Mouse (Mus musculus): ENCODE measurements at regions not wholly inside any gene's neighbourhood (a gene's known extent, or its start where the extent isn't known, plus 50 kb on each side); places are given as distances from the start of the nearest gene placed in this dataset.

GRCm38 (mm10) chr13:44097141-44097540 lies 312.6 kb downstream of the Cd83 start:
- 83% methylated on average over 2 of the region's 2 CpGs for WGBS
- Histone ChIP-seq H3K4me1 (peaks cover 12% of the 10 kb centered on the region), H3K9ac (no peak overlapping the region), H3K27me3 (peaks cover 6% of the 10 kb centered on the region), H3K9me3 (replicated peaks) (no peaks in the 10 kb centered on the region), H3K36me3 (no peaks in the 10 kb centered on the region), H3K4me2 (replicated peaks) (no peak overlapping the region), H3K4me3 (replicated peaks) (no peak overlapping the region), H3K27ac (replicated peaks) (no peak overlapping the region)
- no peak for ATAC-seq (ENCODE audit: insufficient number of reproducible peaks, low FRiP score, low TSS enrichment, low read depth)

- no peaks in the 10 kb centered on the region for H3K9me3 ChIP-seq (replicated peaks)
- no peak overlapping the region for H3K27ac ChIP-seq (replicated peaks)
- no peak overlapping the region for H3K9ac ChIP-seq
- no peak for ATAC-seq (ENCODE audit: insufficient number of reproducible peaks, low FRiP score, low TSS enrichment, low read depth)
- peaks cover 12% of the 10 kb centered on the region for H3K4me1 ChIP-seq
- no peak overlapping the region for H3K4me2 ChIP-seq (replicated peaks)
- H3K27me3 ChIP-seq: peaks cover 6% of the 10 kb centered on the region
- no peak overlapping the region for H3K4me3 ChIP-seq (replicated peaks)
- 51% methylated on average over 9 of the region's 9 CpGs for whole genome bisulfite sequencing
- no peaks in the 10 kb centered on the region for H3K36me3 ChIP-seq
These were observed 314.9 kb downstream of the Cd83 start for GRCm38 (mm10) chr13:44099511-44099910.

- H3K27me3 ChIP-seq: peaks cover 6% of the 10 kb centered on the region
- ATAC-seq (ENCODE audit: insufficient number of reproducible peaks, low FRiP score, low TSS enrichment, low read depth): no peak
- H3K4me3 ChIP-seq (replicated peaks): peak overlapping the region; percentile 13
- no peaks in the 10 kb centered on the region for H3K36me3 ChIP-seq
- 29% methylated on average over 21 of the region's 21 CpGs for WGBS
- no peak overlapping the region for H3K27ac ChIP-seq (replicated peaks)
- H3K9me3 ChIP-seq (replicated peaks): no peaks in the 10 kb centered on the region
- peak overlapping the region; percentile 17; the same call in 1 of the 2 replicates for H3K4me2 ChIP-seq (replicated peaks)
- no peak overlapping the region for H3K9ac ChIP-seq
- peaks cover 12% of the 10 kb centered on the region for H3K4me1 ChIP-seq
These were observed 315.8 kb downstream of the Cd83 start for GRCm38 (mm10) chr13:44100125-44101067.

GRCm38 (mm10) chr13:44101161-44101560 lies 316.6 kb downstream of the Cd83 start:
- Histone ChIP-seq H3K36me3 (no peaks in the 10 kb centered on the region), H3K4me2 (replicated peaks) (peak overlapping the region; percentile 17; the same call in 1 of the 2 replicates), H3K9ac (no peak overlapping the region), H3K4me3 (replicated peaks) (no peak overlapping the region; the same call in 1 of the 2 replicates), H3K9me3 (replicated peaks) (no peaks in the 10 kb centered on the region), H3K27ac (replicated peaks) (no peak overlapping the region), H3K27me3 (peaks cover 6% of the 10 kb centered on the region), H3K4me1 (peaks cover 12% of the 10 kb centered on the region)
- ATAC-seq (ENCODE audit: insufficient number of reproducible peaks, low FRiP score, low TSS enrichment, low read depth): no peak
- WGBS: 21% methylated on average over 6 of the region's 6 CpGs

- peaks cover 12% of the 10 kb centered on the region for H3K4me1 ChIP-seq
- no peak overlapping the region for H3K4me2 ChIP-seq (replicated peaks)
- peaks cover 6% of the 10 kb centered on the region for H3K27me3 ChIP-seq
- no peak overlapping the region for H3K9ac ChIP-seq
- no peak overlapping the region for H3K27ac ChIP-seq (replicated peaks)
- ATAC-seq (ENCODE audit: insufficient number of reproducible peaks, low FRiP score, low TSS enrichment, low read depth): no peak
- H3K9me3 ChIP-seq (replicated peaks): no peaks in the 10 kb centered on the region
- 78% methylated on average over 6 of the region's 6 CpGs for WGBS
- no peak overlapping the region for H3K4me3 ChIP-seq (replicated peaks)
- no peaks in the 10 kb centered on the region for H3K36me3 ChIP-seq
These were observed 317.2 kb downstream of the Cd83 start for GRCm38 (mm10) chr13:44101806-44102205.

- Histone ChIP-seq H3K27ac (replicated peaks) (no peak overlapping the region), H3K36me3 (no peaks in the 10 kb centered on the region), H3K9ac (no peak overlapping the region), H3K4me3 (replicated peaks) (no peak overlapping the region), H3K4me1 (peaks cover 12% of the 10 kb centered on the region), H3K9me3 (replicated peaks) (no peaks in the 10 kb centered on the region), H3K4me2 (replicated peaks) (no peak overlapping the region), H3K27me3 (peaks cover 6% of the 10 kb centered on the region)
- ATAC-seq (ENCODE audit: insufficient number of reproducible peaks, low FRiP score, low TSS enrichment, low read depth): no peak
- 82% methylated on average over 4 of the region's 4 CpGs for WGBS
These were observed 317.7 kb downstream of the Cd83 start for GRCm38 (mm10) chr13:44102257-44102656.

GRCm38 (mm10) chr13:44103340-44103739 lies 318.8 kb downstream of the Cd83 start:
- H3K27ac ChIP-seq (replicated peaks): no peak overlapping the region
- no peak overlapping the region for H3K9ac ChIP-seq
- H3K4me2 ChIP-seq (replicated peaks): no peak overlapping the region
- 91% methylated on average over 7 of the region's 7 CpGs for WGBS
- H3K36me3 ChIP-seq: no peaks in the 10 kb centered on the region
- H3K27me3 ChIP-seq: peaks cover 6% of the 10 kb centered on the region
- peaks cover 14% of the 10 kb centered on the region for H3K4me1 ChIP-seq
- H3K9me3 ChIP-seq (replicated peaks): no peaks in the 10 kb centered on the region
- no peak for ATAC-seq (ENCODE audit: insufficient number of reproducible peaks, low FRiP score, low TSS enrichment, low read depth)
- H3K4me3 ChIP-seq (replicated peaks): no peak overlapping the region

- Histone ChIP-seq H3K4me2 (replicated peaks) (no peak overlapping the region), H3K27ac (replicated peaks) (no peak overlapping the region), H3K9ac (no peak overlapping the region), H3K36me3 (no peaks in the 10 kb centered on the region), H3K4me1 (peaks cover 21% of the 10 kb centered on the region), H3K27me3 (peaks cover 6% of the 10 kb centered on the region), H3K9me3 (replicated peaks) (no peaks in the 10 kb centered on the region), H3K4me3 (replicated peaks) (no peak overlapping the region)
- WGBS: 45% methylated on average over 5 of the region's 5 CpGs
- ATAC-seq (ENCODE audit: insufficient number of reproducible peaks, low FRiP score, low TSS enrichment, low read depth): no peak
These were observed 320.6 kb downstream of the Cd83 start for GRCm38 (mm10) chr13:44105161-44105560.

GRCm38 (mm10) chr13:44108695-44109094 lies 324.1 kb downstream of the Cd83 start:
- Histone ChIP-seq H3K27me3 (peaks cover 3% of the 10 kb centered on the region; the same call in 1 of the 2 replicates), H3K9ac (no peak overlapping the region), H3K9me3 (replicated peaks) (no peaks in the 10 kb centered on the region), H3K36me3 (no peaks in the 10 kb centered on the region), H3K27ac (replicated peaks) (no peak overlapping the region), H3K4me3 (replicated peaks) (no peak overlapping the region), H3K4me2 (replicated peaks) (no peak overlapping the region), H3K4me1 (peaks cover 13% of the 10 kb centered on the region)
- no peak for ATAC-seq (ENCODE audit: insufficient number of reproducible peaks, low FRiP score, low TSS enrichment, low read depth)
- WGBS: 55% methylated on average over 11 of the region's 11 CpGs

GRCm38 (mm10) chr13:44113043-44113442 lies 328.5 kb downstream of the Cd83 start:
- Histone ChIP-seq H3K9me3 (replicated peaks) (no peaks in the 10 kb centered on the region), H3K4me2 (replicated peaks) (no peak overlapping the region), H3K9ac (no peak overlapping the region), H3K27me3 (peaks cover 3% of the 10 kb centered on the region; the same call in 1 of the 2 replicates), H3K4me1 (peaks cover 13% of the 10 kb centered on the region), H3K27ac (replicated peaks) (no peak overlapping the region), H3K4me3 (replicated peaks) (no peak overlapping the region), H3K36me3 (no peaks in the 10 kb centered on the region)
- 86% methylated on average over 5 of the region's 5 CpGs for WGBS
- no peak for ATAC-seq (ENCODE audit: insufficient number of reproducible peaks, low FRiP score, low TSS enrichment, low read depth)

GRCm38 (mm10) chr13:44114856-44115255 lies 330.3 kb downstream of the Cd83 start:
- Histone ChIP-seq H3K27ac (replicated peaks) (no peak overlapping the region), H3K27me3 (peaks cover 3% of the 10 kb centered on the region; the same call in 1 of the 2 replicates), H3K4me2 (replicated peaks) (no peak overlapping the region), H3K4me3 (replicated peaks) (no peak overlapping the region), H3K36me3 (no peaks in the 10 kb centered on the region), H3K9ac (no peak overlapping the region), H3K9me3 (replicated peaks) (no peaks in the 10 kb centered on the region), H3K4me1 (no peaks in the 10 kb centered on the region)
- 90% methylated on average over 5 of the region's 5 CpGs for WGBS
- ATAC-seq (ENCODE audit: insufficient number of reproducible peaks, low FRiP score, low TSS enrichment, low read depth): no peak

Measured in embryonic facial prominence, embryonic 15.5 days (tissue).